Mouse (Mus musculus) bone marrow, adult 2 months (tissue): ENCODE measurements at regions not wholly inside any gene's neighbourhood (a gene's known extent, or its start where the extent isn't known, plus 50 kb on each side); places are given as distances from the start of the nearest gene placed in this dataset.

Experiments
- H3K27ac ChIP-seq: fragments of 200-500 bp; 2 replicates; pipeline ENCODE4 v1.5.1; 2012; ENCODE audit warnings: low read depth, mild to moderate bottlenecking, control low read depth, inconsistent platforms, low read length; ENCODE audit not compliant: control insufficient read depth, poor library complexity, insufficient read depth
- H3K4me1 ChIP-seq: fragments of 200-500 bp; 2 replicates; pipeline ENCODE4 v1.6.1; 2011; ENCODE audit warnings: low read length; ENCODE audit not compliant: control insufficient read depth, insufficient read depth
- H3K4me3 ChIP-seq: fragments of 200-500 bp; replicated peaks from 2 replicates; pipeline ENCODE3; 2011; ENCODE audit warnings: mild to moderate bottlenecking, low read depth, low read length, control low read depth; ENCODE audit not compliant: control insufficient read depth
- CTCF ChIP-seq: fragments of 200-500 bp; IDR thresholded peaks from 2 replicates; pipeline ENCODE4 v1.5.1; 2011; ENCODE audit warnings: low read length, control low read depth; ENCODE audit not compliant: control insufficient read depth, insufficient read depth
- POLR2A ChIP-seq: fragments of 200-500 bp; IDR thresholded peaks from 2 replicates; pipeline ENCODE4 v1.6.1; 2011; ENCODE audit warnings: low read depth, mild to moderate bottlenecking, control low read depth, low read length, borderline replicate concordance; ENCODE audit not compliant: control insufficient read depth
- WGBS: fragments of 180-500 bp; shearing (Covaris S2); methylation state at CpG from one replicate; pipeline ENCODE4 v1.1.7; 2018; 5-methylcytosine and 5-hydroxymethylcytosine counted together

DNA sequence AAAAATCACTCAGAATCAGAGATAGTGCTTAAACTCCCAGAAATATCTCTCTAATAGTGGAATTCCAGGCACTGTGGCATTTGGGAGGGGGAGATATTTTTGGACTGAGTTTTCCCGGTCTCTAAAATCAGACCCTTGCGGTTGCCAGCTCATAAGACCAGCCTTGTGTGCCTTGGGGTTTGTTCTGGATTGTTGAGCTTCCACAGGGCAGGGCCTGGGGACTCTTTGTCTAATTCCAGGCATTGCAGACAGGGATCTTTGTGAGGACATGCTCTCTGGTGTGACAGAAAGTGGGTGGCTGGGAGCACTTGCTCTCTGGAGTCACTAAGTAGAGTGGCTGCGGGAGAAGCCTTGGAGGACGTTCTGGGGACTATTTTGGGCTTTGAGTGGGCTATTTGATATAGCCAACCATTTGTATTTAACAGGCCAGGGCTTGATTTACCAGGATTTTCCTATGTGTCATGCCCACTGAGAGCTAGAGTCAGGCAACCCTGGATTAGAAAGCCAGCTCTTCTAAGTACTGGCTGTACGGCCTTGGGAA lies 138.7 kb downstream of the Foxo1 start:
- 85% methylated on average over 5 of the region's 5 CpGs for WGBS
- no peaks in the 10 kb centered on the region; the same call in 1 of the 2 replicates for H3K4me1 ChIP-seq
- TF ChIP-seq CTCF (no peak), POLR2A (no peak)
- no peak overlapping the region for H3K27ac ChIP-seq
- H3K4me3 ChIP-seq = no peak overlapping the region

DNA sequence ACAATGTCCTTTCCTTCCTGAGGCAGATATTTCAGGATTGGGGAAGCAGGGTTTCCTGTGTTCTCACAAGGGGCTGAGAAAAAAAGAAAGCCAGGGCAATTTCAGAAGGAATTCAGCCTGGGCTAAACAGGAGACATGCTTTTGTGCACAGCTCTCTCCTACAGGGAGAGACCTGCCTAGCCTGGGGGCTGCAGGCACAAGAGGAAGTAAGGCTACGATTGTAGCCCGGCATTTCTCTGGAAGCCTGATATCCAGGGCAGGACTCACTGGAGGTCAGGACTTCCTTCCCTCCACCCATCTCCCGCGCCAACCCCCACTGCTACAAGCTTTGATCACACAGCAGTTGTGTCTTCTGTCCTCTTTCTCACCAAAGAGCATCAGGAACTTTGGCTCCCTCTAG lies 136.5 kb downstream of the Foxo1 start:
- WGBS = 21% methylated on average over 4 of the region's 4 CpGs
- H3K27ac ChIP-seq = no peak overlapping the region
- H3K4me3 ChIP-seq = no peak overlapping the region
- TF ChIP-seq POLR2A (no peak), CTCF (no peak)
- H3K4me1 ChIP-seq = no peaks in the 10 kb centered on the region; the same call in 1 of the 2 replicates

DNA sequence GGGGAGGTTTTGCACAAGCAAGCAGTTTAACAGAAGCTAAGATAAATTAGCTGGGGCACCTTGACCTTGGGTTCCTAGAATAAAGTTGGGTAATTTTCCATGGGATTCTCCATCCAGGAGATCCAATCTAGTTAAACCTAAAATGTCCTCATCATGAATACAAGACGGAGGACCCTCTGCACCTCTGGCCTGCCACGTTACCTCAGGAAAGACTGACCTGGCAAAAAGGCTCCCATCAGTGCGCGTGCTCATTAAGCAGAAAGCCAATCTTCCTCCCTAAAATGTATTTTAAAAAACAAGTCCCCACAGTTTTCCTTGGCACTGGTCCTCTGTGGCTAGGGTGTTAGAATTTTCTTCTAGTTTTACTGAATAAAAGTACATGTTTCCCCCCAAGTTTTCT lies 134.9 kb downstream of the Foxo1 start:
- TF ChIP-seq POLR2A (no peak), CTCF (no peak)
- WGBS = 86% methylated on average over 4 of the region's 4 CpGs
- H3K27ac ChIP-seq = no peak overlapping the region
- no peaks in the 10 kb centered on the region; the same call in 1 of the 2 replicates for H3K4me1 ChIP-seq
- no peak overlapping the region for H3K4me3 ChIP-seq
